Mouse (Mus musculus): ENCODE data around the gene Cxcr4.

DNA sequence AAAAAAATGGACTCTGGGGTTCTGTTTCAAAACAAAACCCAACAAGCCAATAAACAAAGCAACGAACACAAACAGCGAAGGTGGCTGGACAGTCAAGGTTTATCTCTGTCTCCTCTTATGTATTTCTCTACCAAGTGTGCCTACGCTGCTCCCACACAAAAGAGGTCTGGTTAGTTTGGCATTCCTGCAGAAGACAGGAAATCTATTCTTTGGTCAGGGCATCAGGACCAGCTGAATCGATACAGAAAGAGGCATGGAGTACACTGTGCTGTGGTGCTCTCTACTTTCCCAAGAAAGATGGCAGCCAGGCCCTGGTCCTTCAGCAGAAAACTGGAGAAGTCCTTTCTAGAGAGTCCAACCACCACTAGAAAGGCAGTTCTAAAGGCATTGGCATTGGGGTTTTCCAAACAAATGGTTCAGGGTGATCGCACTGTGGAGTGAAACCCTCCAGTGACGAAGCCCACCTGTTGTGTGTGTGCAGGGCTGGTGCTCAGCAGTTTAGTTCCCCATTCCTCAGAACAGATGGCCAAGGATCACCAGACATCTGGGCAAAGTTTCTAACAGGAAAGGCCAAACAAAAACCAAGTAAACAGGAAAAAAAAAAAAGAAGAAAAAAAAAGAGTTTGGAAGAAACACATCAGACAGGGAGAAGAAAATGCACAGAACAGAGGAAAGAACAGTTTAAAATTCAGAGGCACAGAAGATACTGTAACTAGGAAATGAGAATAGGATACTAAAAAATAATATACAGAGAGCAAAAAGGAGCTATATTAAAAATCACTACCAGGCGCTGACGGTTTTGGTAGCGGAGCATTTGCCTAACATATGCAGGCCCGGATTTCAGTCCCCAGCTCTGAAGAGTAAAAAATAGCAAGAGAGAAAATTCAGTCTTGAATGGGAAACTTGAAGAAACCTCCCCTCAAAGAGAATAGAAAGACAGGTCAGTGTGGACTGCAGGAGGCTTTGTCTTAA, 44.5 kb upstream of the Cxcr4 start:
- no peak for TF ChIP-seq EP300 (IDR thresholded peaks at IDR 0.05; ENCODE audit: low read depth)
- no peak for TF ChIP-seq CTCF (IDR thresholded peaks at IDR 0.05; ENCODE audit: low read depth)
